Mouse (Mus musculus) hematopoietic stem cell, adult 5-6 weeks (primary cell): ENCODE results near the gene Nuak2. TPM values are rescaled to one million over a fixed set of nuclear protein-coding genes. Genes with fewer than 3 reads are reported as not detected.
"Not testable (repeated sequence)": the region's sequence is repeated elsewhere in the genome, so short reads cannot be mapped to it uniquely, and the experiment has no call there.

Experiments
- ATAC-seq, 2 experiments: fragments of 125-278 bp in 1 of 2; replicated peaks in 1 of 2; 2 replicates each; pipeline ENCODE4 v1.8.0; 2016 to 2017; ENCODE audit warnings: inconsistent platforms in 2 of 2, mild to moderate bottlenecking in 2 of 2, moderate number of reproducible peaks in 2 of 2, low read depth in 1 of 2, moderate TSS enrichment in 1 of 2; ENCODE audit not compliant: low FRiP score in 2 of 2, poor library complexity in 2 of 2, severe bottlenecking in 2 of 2, insufficient read depth in 1 of 2, low TSS enrichment in 1 of 2
- total RNA-seq: library from RNA; stranded (forward); fragments of 172-1452, 232-1000 nt; gene quantifications from 2 replicates; pipeline ENCODE4 v1.2.3, GENCODE M21; 2017

The Nuak2 gene
- 7.3 and 11.1 TPM in 2 replicates for total RNA-seq

DNA sequence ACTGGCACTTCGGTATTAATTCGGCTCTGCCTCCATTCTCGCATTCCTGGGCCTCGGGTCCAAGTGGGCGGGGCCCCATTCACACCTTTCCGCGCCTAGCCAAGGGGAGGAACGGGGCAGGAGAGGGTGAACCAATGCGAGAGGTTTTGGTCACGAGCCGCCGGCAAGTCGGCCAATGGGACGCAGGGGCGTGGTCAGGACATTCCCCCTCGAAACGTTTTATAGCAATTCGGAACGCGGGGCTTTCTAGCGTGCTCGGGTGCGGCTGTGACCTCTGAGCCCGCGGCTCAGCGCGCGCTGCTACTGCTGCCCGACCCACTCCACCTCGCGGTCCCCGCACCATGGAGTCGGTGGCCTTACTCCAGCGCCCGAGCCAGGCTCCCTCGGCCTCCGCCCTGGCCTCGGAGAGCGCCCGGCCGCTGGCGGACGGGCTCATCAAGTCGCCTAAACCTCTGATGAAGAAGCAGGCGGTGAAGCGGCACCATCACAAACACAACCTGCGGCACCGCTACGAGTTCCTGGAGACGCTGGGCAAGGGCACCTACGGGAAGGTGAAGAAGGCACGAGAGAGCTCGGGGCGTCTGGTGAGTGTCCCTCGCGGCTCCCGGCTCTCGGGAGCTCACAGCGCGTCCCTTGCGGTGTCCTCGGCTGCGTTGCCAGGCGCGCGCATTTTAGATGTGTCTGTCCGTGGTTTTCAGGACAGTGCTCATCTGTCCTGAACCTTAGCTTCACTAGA is at the start of gene Nuak2:
Gene Nuak2 (plus strand): TSS at position 238 of the 736 bp plus-strand sequence.
- peak; percentile 71 to 75 for ATAC-seq

GRCm38 (mm10) chr1:132266791-132267557 is 49.0 kb upstream of the Nuak2 start:
- no peak for ATAC-seq

- ATAC-seq = no peak
Observed at GRCm38 (mm10) chr1:132267959-132268358, 48.0 kb upstream of the Nuak2 start.

- no peak for ATAC-seq
Observed at GRCm38 (mm10) chr1:132268418-132269060, 47.4 kb upstream of the Nuak2 start.

- ATAC-seq = no peak
Observed at GRCm38 (mm10) chr1:132271237-132271636, 44.7 kb upstream of the Nuak2 start.

- ATAC-seq = no peak
Observed at GRCm38 (mm10) chr1:132276694-132277093, 39.2 kb upstream of the Nuak2 start.

DNA sequence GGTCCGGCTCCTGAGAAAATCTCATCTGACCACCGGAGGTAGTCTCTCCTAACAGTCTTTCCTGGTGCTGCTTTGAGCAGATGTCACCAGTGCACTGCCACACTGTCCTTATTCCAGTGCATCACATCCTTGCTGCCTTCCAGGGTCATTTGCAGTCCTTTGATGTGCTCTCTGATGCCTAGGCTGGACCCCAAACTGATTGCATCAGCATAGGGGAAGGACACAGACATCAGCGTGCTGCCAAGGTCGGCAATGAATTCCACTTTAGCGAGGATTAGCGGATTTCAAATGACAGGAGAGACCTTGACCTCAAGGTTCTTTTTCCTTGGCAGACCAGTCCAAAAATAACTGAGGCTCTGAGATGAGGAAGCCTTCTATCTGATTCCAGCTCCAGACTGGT is 38.8 kb upstream of the Nuak2 start:
- ATAC-seq = no peak

DNA sequence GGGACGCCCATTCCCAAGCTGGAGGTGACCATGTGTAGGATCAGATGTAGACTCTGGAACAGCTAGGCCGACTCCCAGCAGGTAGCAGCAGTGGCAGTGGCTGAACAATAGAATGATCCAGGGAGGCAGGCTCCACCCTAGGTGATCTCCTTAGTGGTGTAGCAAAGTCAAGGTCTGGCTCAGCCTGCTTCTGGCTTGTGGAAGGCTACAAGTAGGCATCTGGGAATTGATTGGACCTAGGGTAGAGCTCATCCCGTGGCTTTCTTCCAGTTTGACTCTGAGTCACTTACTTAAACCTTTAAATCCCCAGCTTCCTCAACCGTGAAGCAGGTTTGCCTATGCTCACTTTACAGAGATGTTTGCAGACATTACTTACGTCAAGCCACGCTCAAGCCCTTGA is 35.3 kb upstream of the Nuak2 start:
- ATAC-seq = not testable (repeated sequence)

DNA sequence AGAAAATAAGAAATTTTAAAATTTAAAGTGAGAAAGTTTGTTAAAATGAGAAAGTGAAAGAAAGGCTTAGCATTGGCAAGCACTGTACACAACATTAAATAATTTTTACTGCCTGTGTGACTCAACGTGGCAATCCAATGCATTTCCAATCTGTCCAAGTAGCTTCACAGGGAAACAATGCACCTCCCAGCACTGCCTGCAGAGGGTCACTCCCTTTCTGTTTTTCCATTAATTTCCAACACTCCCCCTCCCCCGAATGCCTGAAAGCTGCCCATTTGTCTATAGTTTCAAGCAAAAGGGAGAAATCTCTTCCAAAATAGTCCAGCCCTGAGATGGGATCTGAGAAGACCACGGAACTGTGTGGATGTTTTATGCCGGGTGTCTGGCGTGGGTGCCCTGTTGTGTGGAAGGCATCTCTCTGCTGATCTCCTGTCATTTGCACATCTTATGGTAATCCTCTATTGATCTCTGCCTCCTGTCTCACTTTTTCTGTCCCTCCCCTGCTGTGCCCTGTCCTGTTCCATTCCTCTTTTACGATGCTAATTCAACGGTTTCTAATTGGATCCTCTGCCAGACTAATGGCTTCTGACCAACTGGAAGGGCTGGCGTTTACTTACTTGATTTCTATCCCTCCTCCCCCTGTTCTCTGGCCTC is 34.3 kb upstream of the Nuak2 start:
- ATAC-seq = no peak

- ATAC-seq = no peak
Observed at GRCm38 (mm10) chr1:132282177-132282536, 33.8 kb upstream of the Nuak2 start.

DNA sequence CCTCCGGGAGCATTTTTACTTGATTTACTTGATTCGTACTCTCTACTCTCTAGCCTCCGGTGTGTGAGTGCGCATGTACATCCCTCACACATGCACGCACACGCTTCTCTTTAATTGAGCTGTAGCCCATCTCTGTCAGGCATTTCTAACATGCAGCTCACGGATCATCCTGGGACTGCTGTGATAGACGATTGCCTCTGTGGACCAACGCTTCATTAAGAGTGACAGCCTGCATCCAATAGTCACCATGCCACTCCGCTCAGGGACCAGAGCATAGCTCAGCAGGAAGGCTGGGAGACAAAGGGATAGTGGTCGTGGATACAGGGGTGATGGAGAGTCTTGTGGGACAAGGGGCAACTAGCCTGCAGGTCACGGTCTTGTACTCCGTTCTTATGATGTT is 32.9 kb upstream of the Nuak2 start:
- ATAC-seq = no peak

GRCm38 (mm10) chr1:132286735-132287134 is 29.2 kb upstream of the Nuak2 start:
- no peak for ATAC-seq

- ATAC-seq = no peak
Observed at GRCm38 (mm10) chr1:132287445-132287844, 28.5 kb upstream of the Nuak2 start.

GRCm38 (mm10) chr1:132287991-132288451 is 27.9 kb upstream of the Nuak2 start:
- no peak for ATAC-seq

- no peak for ATAC-seq
Observed at GRCm38 (mm10) chr1:132289965-132290364, 26.0 kb upstream of the Nuak2 start.

- no peak for ATAC-seq
Observed at GRCm38 (mm10) chr1:132290921-132291675, 24.8 kb upstream of the Nuak2 start.

DNA sequence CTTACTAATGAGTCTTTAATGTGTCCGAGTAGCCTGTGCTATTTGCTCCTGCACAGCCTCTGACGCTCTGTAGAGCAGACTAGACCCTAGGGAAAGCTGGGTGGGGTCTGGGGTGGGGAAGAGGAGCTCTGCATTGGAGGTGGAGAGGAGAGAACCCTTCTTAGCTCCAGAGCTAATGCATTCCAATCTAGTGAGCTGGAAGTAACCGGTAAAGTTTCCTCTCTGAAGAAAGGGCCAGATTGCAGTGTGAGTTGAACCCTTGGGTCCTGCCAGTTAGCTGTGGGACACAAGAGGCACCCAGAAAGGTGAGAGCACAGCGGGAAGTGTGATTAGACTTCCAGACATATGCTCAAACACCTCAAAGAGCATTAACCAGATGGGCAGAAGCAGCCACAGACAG is 24.2 kb upstream of the Nuak2 start:
- ATAC-seq = no peak
